Mouse (Mus musculus): ENCODE results near the gene Asic2. TPM values are rescaled to one million over a fixed set of nuclear protein-coding genes. Genes with fewer than 3 reads are reported as not detected.

The Asic2 gene
- polyA plus RNA-seq, 1 experiment from 2014 or later, result 0.07 TPM

DNA sequence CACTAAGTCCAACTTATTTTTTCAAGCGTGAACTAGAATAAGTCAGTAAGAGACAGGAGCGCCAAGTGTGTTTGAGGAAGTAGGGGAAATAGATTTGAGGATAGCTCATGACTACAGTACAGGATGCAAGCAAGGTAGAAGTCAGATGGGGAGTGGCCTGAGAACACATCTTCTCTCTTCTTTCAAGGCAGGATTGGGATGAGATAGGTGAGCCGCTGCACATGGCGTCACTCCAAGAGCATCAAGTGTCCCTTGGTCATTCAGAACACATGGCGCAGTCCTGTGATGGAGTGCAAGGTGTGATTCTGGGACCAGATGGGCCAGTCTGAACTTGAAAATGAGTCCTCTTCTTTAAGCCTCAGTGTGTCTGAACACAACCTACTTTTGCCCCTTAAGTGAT is 366.5 kb downstream of the Asic2 start:
- Histone ChIP-seq H3K9ac (no peak overlapping the region), H3K27ac (replicated peaks) (no peak overlapping the region), H3K4me1 (peaks cover 9% of the 10 kb centered on the region), H3K4me2 (no peak overlapping the region), H3K9me3 (no peaks in the 10 kb centered on the region), H3K27me3 (replicated peaks) (0 out of 2 replicates have a peak, but pooled peaks cover 3% of the 10 kb centered on the region), H3K4me3 (no peak overlapping the region), H3K36me3 (no peaks in the 10 kb centered on the region)
- no peak for ATAC-seq (ENCODE audit: extremely low read depth, insufficient number of reproducible peaks, low FRiP score, low TSS enrichment)
- WGBS, result 87% methylated on average over 5 of the region's 5 CpGs

DNA sequence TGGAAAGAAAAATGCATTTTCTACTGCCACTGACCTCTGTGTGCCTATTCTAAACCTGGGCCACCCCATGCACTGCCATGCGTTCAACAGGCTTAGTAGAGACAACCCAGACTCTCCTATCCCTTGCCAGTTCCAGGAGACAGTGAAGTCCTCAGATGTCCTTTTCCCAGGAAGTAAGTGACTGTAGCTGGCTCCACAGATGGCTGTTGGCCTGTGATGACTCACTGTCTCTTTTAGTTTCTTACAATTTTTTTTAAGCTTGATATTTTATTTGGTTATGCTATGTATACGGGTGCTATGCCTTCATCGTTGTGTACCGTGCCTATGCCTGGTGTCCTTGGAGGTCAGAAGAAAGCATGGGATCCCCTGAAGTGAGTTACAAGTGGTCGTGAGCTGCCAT is 370.7 kb downstream of the Asic2 start:
- Histone ChIP-seq H3K27ac (replicated peaks) (no peak overlapping the region), H3K9me3 (no peaks in the 10 kb centered on the region), H3K36me3 (no peaks in the 10 kb centered on the region), H3K9ac (no peak overlapping the region), H3K4me3 (no peak overlapping the region), H3K4me1 (peaks cover 31% of the 10 kb centered on the region), H3K27me3 (replicated peaks) (0 out of 2 replicates have a peak, but pooled peaks cover 3% of the 10 kb centered on the region), H3K4me2 (no peak overlapping the region)
- no peak for ATAC-seq (ENCODE audit: extremely low read depth, insufficient number of reproducible peaks, low FRiP score, low TSS enrichment)
- 80% methylated on average over 5 of the region's 5 CpGs for WGBS

GRCm38 (mm10) chr11:81595235-81595634 is 373.0 kb downstream of the Asic2 start:
- Histone ChIP-seq H3K9ac (no peak overlapping the region), H3K9me3 (no peaks in the 10 kb centered on the region), H3K36me3 (no peaks in the 10 kb centered on the region), H3K4me2 (no peak overlapping the region), H3K27ac (replicated peaks) (peak overlapping the region; percentile 57), H3K4me3 (no peak overlapping the region), H3K4me1 (peaks cover 31% of the 10 kb centered on the region), H3K27me3 (replicated peaks) (0 out of 2 replicates have a peak, but pooled peaks cover 3% of the 10 kb centered on the region)
- 0 out of 2 replicates have a peak, but pooled peaks have one; percentile 25 for ATAC-seq (ENCODE audit: extremely low read depth, insufficient number of reproducible peaks, low FRiP score, low TSS enrichment)
- 43% methylated on average over 2 of the region's 2 CpGs for WGBS

DNA sequence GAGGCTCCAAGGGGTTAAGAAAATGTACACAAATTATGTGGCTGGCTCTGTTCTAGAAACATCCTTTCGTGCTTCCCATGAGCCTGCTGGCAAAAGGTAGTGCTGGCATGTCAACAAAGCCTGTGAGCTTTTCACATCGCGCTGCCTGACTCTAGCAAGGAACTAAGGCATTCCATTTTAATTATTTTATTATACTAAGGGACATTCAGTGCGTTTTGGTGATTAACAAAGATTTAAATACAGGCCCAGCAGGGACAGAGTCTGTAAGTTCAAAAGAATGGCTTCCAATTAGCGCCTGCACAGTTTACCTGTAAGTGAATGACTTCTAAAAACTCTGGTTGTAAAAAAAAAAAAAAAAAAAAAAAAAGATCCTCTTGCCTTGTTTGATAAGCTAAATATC is 375.5 kb downstream of the Asic2 start:
- no peak overlapping the region for H3K9ac ChIP-seq
- no peak overlapping the region for H3K4me2 ChIP-seq
- no peaks in the 10 kb centered on the region for H3K27me3 ChIP-seq (replicated peaks)
- peaks cover 47% of the 10 kb centered on the region for H3K4me1 ChIP-seq
- no peaks in the 10 kb centered on the region for H3K9me3 ChIP-seq
- no peak for ATAC-seq (ENCODE audit: extremely low read depth, insufficient number of reproducible peaks, low FRiP score, low TSS enrichment)
- WGBS, result 60% methylated on average over 5 of the region's 5 CpGs
- H3K4me3 ChIP-seq, result no peak overlapping the region
- no peak overlapping the region for H3K27ac ChIP-seq (replicated peaks)
- H3K36me3 ChIP-seq, result no peaks in the 10 kb centered on the region

- H3K27me3 ChIP-seq (replicated peaks), result no peaks in the 10 kb centered on the region
- no peak overlapping the region for H3K4me3 ChIP-seq
- H3K4me2 ChIP-seq, result no peak overlapping the region
- H3K4me1 ChIP-seq, result peaks cover 36% of the 10 kb centered on the region
- H3K9ac ChIP-seq, result no peak overlapping the region
- ATAC-seq (ENCODE audit: extremely low read depth, insufficient number of reproducible peaks, low FRiP score, low TSS enrichment), result no peak
- H3K36me3 ChIP-seq, result no peaks in the 10 kb centered on the region
- no peaks in the 10 kb centered on the region for H3K9me3 ChIP-seq
- WGBS, result 70% methylated on average over 4 of the region's 4 CpGs
- H3K27ac ChIP-seq (replicated peaks), result no peak overlapping the region
Observed at GRCm38 (mm10) chr11:81590911-81591310, 377.3 kb downstream of the Asic2 start.

DNA sequence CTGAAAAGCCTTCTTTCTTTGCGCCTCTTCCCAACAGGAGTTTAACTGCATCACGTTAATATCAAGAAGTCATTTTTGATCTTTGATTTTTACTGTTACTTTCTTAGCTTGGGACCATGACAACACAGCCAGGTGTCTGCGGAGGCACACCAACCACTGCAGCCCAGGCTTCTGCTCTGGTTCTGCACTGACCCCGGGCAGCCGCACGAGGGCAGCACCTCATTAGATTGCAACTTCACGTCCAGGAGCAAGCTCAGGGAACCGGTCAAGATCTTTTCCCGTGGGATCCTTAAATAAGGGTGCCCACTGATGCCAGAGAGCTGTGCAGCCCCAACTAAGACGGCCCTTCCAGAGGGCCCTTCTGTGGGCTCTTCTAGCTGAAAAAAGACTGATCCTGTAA is 379.6 kb downstream of the Asic2 start:
- no peak for ATAC-seq (ENCODE audit: extremely low read depth, insufficient number of reproducible peaks, low FRiP score, low TSS enrichment)
- Histone ChIP-seq H3K36me3 (no peaks in the 10 kb centered on the region), H3K4me1 (peaks cover 18% of the 10 kb centered on the region), H3K27me3 (replicated peaks) (no peaks in the 10 kb centered on the region), H3K9ac (no peak overlapping the region), H3K27ac (replicated peaks) (peak overlapping the region; percentile 29), H3K4me3 (no peak overlapping the region; the same call in 1 of the 2 replicates), H3K4me2 (peak overlapping the region; percentile 61), H3K9me3 (no peaks in the 10 kb centered on the region)
- WGBS, result 10% methylated on average over 10 of the region's 10 CpGs

DNA sequence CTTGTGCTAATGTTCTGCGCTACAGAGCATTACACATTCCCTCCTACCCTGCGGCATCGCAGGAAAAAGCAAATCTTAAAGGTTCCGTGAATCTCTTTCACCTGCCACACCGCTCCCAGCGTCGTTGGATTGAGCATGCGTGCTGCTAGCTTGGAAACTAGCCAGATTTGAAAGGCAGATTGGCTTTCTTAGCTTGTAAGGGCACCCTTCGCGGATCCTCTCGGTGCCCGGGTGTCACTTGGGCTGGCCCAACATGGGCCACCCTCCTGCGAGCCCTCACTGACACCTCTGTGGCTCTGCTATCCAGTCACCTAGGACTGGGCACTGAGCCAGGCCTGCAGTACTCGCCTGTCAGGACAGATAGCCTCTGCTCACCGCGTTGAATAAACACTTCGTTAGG is 380.3 kb downstream of the Asic2 start:
- WGBS, result 37% methylated on average over 17 of the region's 17 CpGs
- Histone ChIP-seq H3K4me3 (peak overlapping the region; percentile 21), H3K36me3 (no peaks in the 10 kb centered on the region), H3K27me3 (replicated peaks) (no peaks in the 10 kb centered on the region), H3K27ac (replicated peaks) (peak overlapping the region; percentile 29; the same call in 1 of the 2 replicates), H3K9ac (peak overlapping the region; percentile 35; the same call in 1 of the 2 replicates), H3K4me2 (peak overlapping the region; percentile 61), H3K4me1 (peaks cover 18% of the 10 kb centered on the region), H3K9me3 (no peaks in the 10 kb centered on the region)
- no peak; the same call in 1 of the 2 replicates for ATAC-seq (ENCODE audit: extremely low read depth, insufficient number of reproducible peaks, low FRiP score, low TSS enrichment)

GRCm38 (mm10) chr11:81587114-81587513 is 381.1 kb downstream of the Asic2 start:
- Histone ChIP-seq H3K27me3 (replicated peaks) (no peaks in the 10 kb centered on the region), H3K27ac (replicated peaks) (no peak overlapping the region), H3K4me2 (no peak overlapping the region), H3K4me3 (no peak overlapping the region), H3K4me1 (peaks cover 18% of the 10 kb centered on the region), H3K9me3 (no peaks in the 10 kb centered on the region), H3K36me3 (no peaks in the 10 kb centered on the region), H3K9ac (no peak overlapping the region)
- ATAC-seq (ENCODE audit: extremely low read depth, insufficient number of reproducible peaks, low FRiP score, low TSS enrichment), result no peak
- 74% methylated on average over 9 of the region's 9 CpGs for WGBS

DNA sequence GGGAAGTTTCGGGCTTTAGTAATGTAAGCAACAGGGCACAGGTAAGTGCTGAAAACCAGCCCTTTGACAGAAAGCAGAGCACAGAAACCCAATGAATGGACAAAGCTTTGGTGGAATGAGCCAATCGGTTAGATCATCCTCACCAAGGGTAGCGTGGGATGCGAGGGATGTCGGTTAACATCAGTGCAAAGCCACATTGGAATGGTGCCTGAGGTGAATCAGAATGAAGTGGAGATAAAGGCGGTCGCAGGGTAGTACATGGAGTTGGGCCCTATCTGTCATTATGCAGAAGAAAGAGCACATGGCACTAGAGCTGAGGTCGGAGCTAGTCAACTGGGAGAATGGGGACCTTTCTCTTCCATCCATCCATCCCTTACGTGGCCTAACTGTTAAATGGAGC is 383.8 kb downstream of the Asic2 start:
- Histone ChIP-seq H3K4me2 (no peak overlapping the region), H3K36me3 (no peaks in the 10 kb centered on the region), H3K27ac (replicated peaks) (no peak overlapping the region), H3K27me3 (replicated peaks) (peaks cover 7% of the 10 kb centered on the region; the same call in 1 of the 2 replicates), H3K4me1 (peaks cover 18% of the 10 kb centered on the region), H3K4me3 (no peak overlapping the region), H3K9ac (no peak overlapping the region), H3K9me3 (no peaks in the 10 kb centered on the region)
- no peak for ATAC-seq (ENCODE audit: extremely low read depth, insufficient number of reproducible peaks, low FRiP score, low TSS enrichment)
- 82% methylated on average over 9 of the region's 9 CpGs for WGBS

DNA sequence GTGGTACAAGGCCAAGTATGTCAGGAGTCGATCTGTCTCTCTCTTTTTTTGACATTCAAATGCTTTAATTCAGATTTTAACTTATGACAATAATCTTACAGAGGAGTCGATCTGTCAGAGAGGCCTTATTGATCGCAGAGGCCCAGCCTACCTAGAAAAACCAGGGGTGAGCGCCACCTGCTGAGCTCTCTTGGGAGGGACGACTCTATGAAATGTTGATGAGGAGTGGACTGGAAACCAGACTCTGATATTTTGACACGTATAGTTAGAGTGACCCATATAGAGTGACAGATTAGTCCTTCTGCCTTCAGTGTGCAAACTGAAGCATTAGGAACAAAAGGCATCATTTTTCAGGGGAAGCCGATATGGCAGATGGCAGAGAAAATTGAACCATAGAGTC is 385.1 kb downstream of the Asic2 start:
- Histone ChIP-seq H3K9me3 (no peaks in the 10 kb centered on the region), H3K9ac (no peak overlapping the region), H3K27ac (replicated peaks) (no peak overlapping the region), H3K4me2 (no peak overlapping the region), H3K4me3 (no peak overlapping the region), H3K36me3 (no peaks in the 10 kb centered on the region), H3K27me3 (replicated peaks) (peaks cover 15% of the 10 kb centered on the region; the same call in 1 of the 2 replicates), H3K4me1 (peaks cover 6% of the 10 kb centered on the region)
- WGBS, result 66% methylated on average over 7 of the region's 7 CpGs
- no peak for ATAC-seq (ENCODE audit: extremely low read depth, insufficient number of reproducible peaks, low FRiP score, low TSS enrichment)

DNA sequence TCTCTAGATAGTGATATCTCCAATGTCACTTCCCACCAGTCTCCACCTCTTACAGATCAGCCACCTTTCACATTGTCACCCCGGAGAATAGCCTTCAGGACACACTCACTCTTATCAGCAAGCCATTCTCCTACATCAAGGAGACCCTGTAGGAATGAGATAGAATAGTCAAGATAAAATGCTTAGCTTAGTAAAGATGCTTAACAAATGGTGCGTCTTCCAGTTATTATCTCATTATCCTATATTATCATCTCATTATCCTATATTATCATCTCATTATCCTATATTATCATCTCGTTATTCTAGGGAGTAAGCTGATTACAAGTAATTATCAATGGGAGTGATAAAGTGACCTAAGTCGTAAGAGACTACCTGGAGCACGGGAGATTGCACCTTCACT is 386.1 kb downstream of the Asic2 start:
- 19% methylated on average over 5 of the region's 5 CpGs for WGBS
- no peak overlapping the region for H3K27ac ChIP-seq (replicated peaks)
- no peak overlapping the region for H3K4me3 ChIP-seq
- H3K4me1 ChIP-seq, result no peaks in the 10 kb centered on the region
- no peak for ATAC-seq (ENCODE audit: extremely low read depth, insufficient number of reproducible peaks, low FRiP score, low TSS enrichment)
- H3K27me3 ChIP-seq (replicated peaks), result peaks cover 15% of the 10 kb centered on the region; the same call in 1 of the 2 replicates
- no peak overlapping the region for H3K4me2 ChIP-seq
- no peaks in the 10 kb centered on the region for H3K9me3 ChIP-seq
- H3K36me3 ChIP-seq, result no peaks in the 10 kb centered on the region
- no peak overlapping the region for H3K9ac ChIP-seq

DNA sequence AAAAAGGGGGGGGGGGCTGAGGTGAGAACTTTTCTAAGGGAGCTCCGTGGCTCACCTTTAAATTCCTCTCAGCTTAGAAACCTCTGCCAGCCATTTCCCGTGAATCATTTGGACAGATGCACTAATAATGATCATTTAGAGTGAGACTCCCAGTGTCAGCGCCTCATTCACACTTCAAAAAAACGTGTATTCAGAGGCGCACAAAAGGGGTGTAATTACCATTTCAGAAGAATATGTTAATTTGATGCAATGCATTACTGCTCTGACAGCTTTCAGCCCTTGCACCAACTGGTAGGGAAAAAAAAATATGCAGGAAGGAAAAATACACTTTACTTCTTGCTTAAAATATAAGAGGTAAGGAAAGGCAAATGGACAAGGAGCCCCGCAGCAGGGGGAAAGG is 388.5 kb downstream of the Asic2 start:
- Histone ChIP-seq H3K4me3 (no peak overlapping the region), H3K9ac (no peak overlapping the region), H3K27ac (replicated peaks) (no peak overlapping the region), H3K4me1 (no peaks in the 10 kb centered on the region), H3K9me3 (no peaks in the 10 kb centered on the region), H3K36me3 (no peaks in the 10 kb centered on the region), H3K27me3 (replicated peaks) (peaks cover 18% of the 10 kb centered on the region; the same call in 1 of the 2 replicates), H3K4me2 (no peak overlapping the region)
- WGBS, result 37% methylated on average over 6 of the region's 6 CpGs
- ATAC-seq (ENCODE audit: extremely low read depth, insufficient number of reproducible peaks, low FRiP score, low TSS enrichment), result no peak

Measured in heart, embryonic 13.5 days (tissue).